Mouse (Mus musculus) hindbrain, embryonic 15.5 days (tissue): ENCODE data around the gene Tectb. TPM values are rescaled to one million over a fixed set of nuclear protein-coding genes. Genes with fewer than 3 reads are reported as not detected.

Experiments
- ATAC-seq: fragments of 200-750 bp; cut with Nextera tagmentation; 2 replicates; pipeline ENCODE4 v1.8.0; 2017; ENCODE audit warnings: low read depth, moderate number of reproducible peaks, moderate TSS enrichment; ENCODE audit not compliant: low FRiP score
- H3K27ac ChIP-seq: fragments of 300-500 bp; sonication (generic); replicated peaks from 2 replicates; pipeline ENCODE4 v1.5.1; 2015; ENCODE audit warnings: mild to moderate bottlenecking, inconsistent platforms
- H3K27me3 ChIP-seq: fragments of 300-500 bp; sonication (generic); 2 replicates; pipeline ENCODE4 v1.6.1; 2015; ENCODE audit warnings: control low read depth, inconsistent platforms
- H3K36me3 ChIP-seq: fragments of 300-500 bp; sonication (generic); 2 replicates; pipeline ENCODE4 v1.6.1; 2015; ENCODE audit warnings: control low read depth, inconsistent platforms
- H3K4me1 ChIP-seq: fragments of 300-500 bp; sonication (generic); replicated peaks from 2 replicates; pipeline ENCODE4 v1.6.1; 2015; ENCODE audit warnings: control low read depth, inconsistent platforms
- H3K4me2 ChIP-seq: fragments of 300-500 bp; sonication (generic); 2 replicates; pipeline ENCODE4 v1.6.1; 2015; ENCODE audit warnings: moderate library complexity, mild to moderate bottlenecking, inconsistent platforms
- H3K4me3 ChIP-seq: fragments of 300-500 bp; sonication (generic); 2 replicates; pipeline ENCODE4 v1.5.1; 2015; ENCODE audit warnings: mild to moderate bottlenecking, inconsistent platforms
- H3K9ac ChIP-seq: fragments of 300-500 bp; sonication (generic); 2 replicates; pipeline ENCODE4 v1.6.1; 2015; ENCODE audit warnings: inconsistent platforms
- H3K9me3 ChIP-seq: fragments of 300-500 bp; sonication (generic); 2 replicates; pipeline ENCODE4 v1.6.1; 2016; ENCODE audit warnings: control low read depth, inconsistent platforms
- WGBS: fragments of 180-500 bp; shearing (Covaris S2); methylation state at CpG from one replicate; pipeline ENCODE4 v1.1.7; 2015; 5-methylcytosine and 5-hydroxymethylcytosine counted together
- polyA plus RNA-seq: library from polyadenylated mRNA; unstranded; fragments of >200 nt; fragmentation: Nextera tagmentation; extraction: Ambion mirVana; gene quantifications from 2 replicates; pipeline ENCODE4 v1.2.1, GENCODE M21; 2015

The Tectb gene
- polyA plus RNA-seq, 1 experiment from 2014 or later = 0.06 TPM

GRCm38 (mm10) chr19:55193717-55194394 is 13.3 kb downstream of the Tectb start:
- Histone ChIP-seq H3K27me3 (no peaks in the 10 kb centered on the region), H3K9me3 (no peaks in the 10 kb centered on the region), H3K4me1 (no peaks in the 10 kb centered on the region), H3K9ac (no peak overlapping the region), H3K4me3 (no peak overlapping the region), H3K36me3 (no peaks in the 10 kb centered on the region), H3K4me2 (no peak overlapping the region), H3K27ac (no peak overlapping the region)
- no peak for ATAC-seq
- WGBS = 64% methylated on average over 11 of the region's 11 CpGs

DNA sequence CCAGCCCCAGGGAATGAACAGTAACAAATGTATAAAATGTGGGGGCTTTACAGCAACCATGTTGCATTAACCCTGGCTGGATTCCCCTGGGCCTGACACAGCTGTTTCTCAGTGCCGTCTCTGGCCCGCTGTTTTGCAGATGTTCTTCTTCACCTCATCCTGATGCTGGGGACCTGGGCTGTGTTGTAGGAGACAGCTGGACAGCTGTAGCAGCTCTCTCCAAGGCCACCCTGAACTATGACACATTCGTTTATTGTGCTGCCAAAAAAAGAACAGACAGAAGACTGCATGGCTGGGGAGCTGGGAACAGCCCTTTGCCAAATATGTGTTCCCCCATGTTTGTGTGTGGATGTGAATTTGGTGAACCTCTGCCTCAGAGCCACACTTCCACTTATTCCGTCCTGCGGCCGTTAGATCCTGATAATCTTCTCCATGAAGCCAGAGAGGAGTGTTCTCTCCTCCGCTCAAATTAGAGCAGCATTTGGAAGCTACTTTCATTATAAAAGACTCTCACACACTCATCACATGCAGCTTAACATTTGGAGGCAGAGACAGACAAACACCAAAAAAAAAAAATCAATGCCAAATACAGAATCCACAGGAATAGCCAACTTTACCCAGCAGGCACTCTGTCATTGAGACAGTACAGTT is 14.1 kb downstream of the Tectb start:
- H3K27ac ChIP-seq = no peak overlapping the region
- no peaks in the 10 kb centered on the region for H3K36me3 ChIP-seq
- no peaks in the 10 kb centered on the region for H3K4me1 ChIP-seq
- no peak overlapping the region for H3K4me3 ChIP-seq
- 83% methylated on average over 7 of the region's 7 CpGs for WGBS
- no peaks in the 10 kb centered on the region for H3K27me3 ChIP-seq
- no peak for ATAC-seq
- no peak overlapping the region for H3K4me2 ChIP-seq
- no peak overlapping the region for H3K9ac ChIP-seq
- H3K9me3 ChIP-seq = no peaks in the 10 kb centered on the region

- Histone ChIP-seq H3K27me3 (no peaks in the 10 kb centered on the region), H3K9me3 (no peaks in the 10 kb centered on the region), H3K4me1 (no peaks in the 10 kb centered on the region), H3K4me2 (no peak overlapping the region), H3K9ac (no peak overlapping the region), H3K4me3 (no peak overlapping the region), H3K27ac (no peak overlapping the region), H3K36me3 (no peaks in the 10 kb centered on the region)
- 94% methylated on average over 3 of the region's 3 CpGs for WGBS
- ATAC-seq = no peak
These were observed 15.0 kb downstream of the Tectb start for GRCm38 (mm10) chr19:55195574-55195973.

DNA sequence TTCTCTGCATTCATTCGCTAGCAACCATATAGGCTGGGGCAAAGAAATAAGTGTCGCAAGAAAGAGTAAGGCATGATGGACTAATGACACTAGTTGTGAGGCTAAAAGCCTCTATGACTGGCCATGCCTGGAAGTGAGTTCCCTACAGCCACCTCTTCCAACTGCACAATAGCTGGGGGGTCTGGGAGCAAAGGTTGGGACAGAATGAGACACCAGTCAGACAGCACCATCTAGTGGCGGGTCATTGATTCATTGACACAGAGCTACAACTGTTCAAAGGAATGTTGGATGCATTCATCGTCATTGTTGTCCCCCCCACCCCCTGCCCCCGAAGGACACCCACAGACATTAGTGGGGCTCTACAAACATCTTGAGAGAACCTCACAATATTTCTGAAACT is 17.8 kb downstream of the Tectb start:
- H3K9me3 ChIP-seq = no peaks in the 10 kb centered on the region
- H3K4me3 ChIP-seq = no peak overlapping the region
- peak; percentile 45; the same call in 1 of the 2 replicates for ATAC-seq
- H3K27ac ChIP-seq = no peak overlapping the region
- 31% methylated on average over 5 of the region's 5 CpGs for WGBS
- H3K4me2 ChIP-seq = no peak overlapping the region
- no peaks in the 10 kb centered on the region for H3K36me3 ChIP-seq
- no peak overlapping the region for H3K9ac ChIP-seq
- no peaks in the 10 kb centered on the region for H3K4me1 ChIP-seq
- H3K27me3 ChIP-seq = no peaks in the 10 kb centered on the region

GRCm38 (mm10) chr19:55206482-55207138 is 26.1 kb downstream of the Tectb start:
- H3K9me3 ChIP-seq = no peaks in the 10 kb centered on the region
- no peaks in the 10 kb centered on the region for H3K4me1 ChIP-seq
- H3K27ac ChIP-seq = no peak overlapping the region
- H3K27me3 ChIP-seq = no peaks in the 10 kb centered on the region
- no peaks in the 10 kb centered on the region for H3K36me3 ChIP-seq
- peak; percentile 45; the same call in 1 of the 2 replicates for ATAC-seq
- no peak overlapping the region for H3K9ac ChIP-seq
- peak overlapping the region; percentile 17; the same call in 1 of the 2 replicates for H3K4me2 ChIP-seq
- H3K4me3 ChIP-seq = no peak overlapping the region
- whole genome bisulfite sequencing = 38% methylated on average over 8 of the region's 8 CpGs

DNA sequence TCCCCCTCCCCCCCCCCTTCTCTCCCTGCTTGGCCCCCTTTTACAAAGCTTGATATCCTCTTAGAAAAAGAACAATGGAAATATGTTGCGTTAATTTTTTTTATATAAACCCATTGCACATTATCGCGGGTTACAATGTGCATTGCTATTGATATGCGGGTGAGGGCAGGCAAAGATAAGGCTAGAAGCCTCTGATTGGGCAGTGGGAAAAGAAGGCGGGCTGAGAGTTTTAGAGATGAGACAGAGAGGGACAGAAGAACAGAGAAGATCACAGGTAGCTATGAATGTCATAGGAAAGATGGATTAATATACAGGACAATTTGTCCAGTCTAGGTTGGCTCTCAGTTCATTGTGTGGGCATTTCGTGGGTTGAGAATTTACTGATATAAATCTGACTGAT is 26.7 kb downstream of the Tectb start:
- no peak for ATAC-seq
- WGBS = 58% methylated on average over 6 of the region's 6 CpGs
- Histone ChIP-seq H3K9me3 (no peaks in the 10 kb centered on the region), H3K4me2 (peak overlapping the region; percentile 17; the same call in 1 of the 2 replicates), H3K27me3 (no peaks in the 10 kb centered on the region), H3K4me3 (no peak overlapping the region), H3K9ac (no peak overlapping the region), H3K27ac (no peak overlapping the region), H3K4me1 (no peaks in the 10 kb centered on the region), H3K36me3 (no peaks in the 10 kb centered on the region)

DNA sequence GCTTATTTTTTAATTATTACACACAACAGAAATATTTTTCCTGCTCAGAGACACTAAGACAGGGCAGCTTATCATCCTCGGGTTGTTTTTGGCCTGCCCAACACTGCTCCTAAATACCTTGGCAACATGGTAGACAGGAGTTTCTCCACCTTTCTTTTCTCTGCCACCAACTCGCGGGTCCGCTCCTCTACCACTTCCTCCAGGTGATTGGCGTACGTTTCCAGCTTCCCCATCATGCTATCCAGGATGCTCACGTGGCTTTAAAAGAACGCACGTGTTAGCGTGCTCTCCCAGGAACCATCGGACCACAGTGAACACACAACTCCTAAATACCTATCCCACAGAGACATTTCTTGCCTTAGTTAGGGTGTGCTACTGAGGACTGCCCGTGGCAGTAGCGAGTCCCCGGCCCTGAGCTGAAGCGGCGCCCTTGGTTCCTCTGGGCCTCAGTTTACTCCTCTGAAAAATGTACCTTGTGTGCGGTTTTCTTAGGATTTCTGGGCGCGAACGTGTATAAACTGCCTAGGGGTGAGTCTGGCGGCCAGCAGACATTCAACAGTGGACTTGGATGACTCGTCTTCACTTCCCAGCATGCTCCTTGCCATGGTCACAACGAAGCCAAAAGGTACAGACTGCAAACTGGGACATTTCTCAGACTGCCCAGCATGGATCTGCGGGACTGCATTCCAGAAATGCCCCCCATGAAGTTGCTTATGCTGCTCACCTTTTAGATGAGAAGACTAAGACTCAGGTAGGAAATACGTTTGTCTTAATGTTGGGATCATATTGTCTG is 27.4 kb downstream of the Tectb start:
- no peak overlapping the region for H3K27ac ChIP-seq
- no peak overlapping the region for H3K4me2 ChIP-seq
- 70% methylated on average over 25 of the region's 25 CpGs for WGBS
- no peak for ATAC-seq
- H3K9ac ChIP-seq = no peak overlapping the region
- no peaks in the 10 kb centered on the region for H3K36me3 ChIP-seq
- H3K4me1 ChIP-seq = no peaks in the 10 kb centered on the region
- H3K4me3 ChIP-seq = no peak overlapping the region
- no peaks in the 10 kb centered on the region for H3K27me3 ChIP-seq
- H3K9me3 ChIP-seq = no peaks in the 10 kb centered on the region

DNA sequence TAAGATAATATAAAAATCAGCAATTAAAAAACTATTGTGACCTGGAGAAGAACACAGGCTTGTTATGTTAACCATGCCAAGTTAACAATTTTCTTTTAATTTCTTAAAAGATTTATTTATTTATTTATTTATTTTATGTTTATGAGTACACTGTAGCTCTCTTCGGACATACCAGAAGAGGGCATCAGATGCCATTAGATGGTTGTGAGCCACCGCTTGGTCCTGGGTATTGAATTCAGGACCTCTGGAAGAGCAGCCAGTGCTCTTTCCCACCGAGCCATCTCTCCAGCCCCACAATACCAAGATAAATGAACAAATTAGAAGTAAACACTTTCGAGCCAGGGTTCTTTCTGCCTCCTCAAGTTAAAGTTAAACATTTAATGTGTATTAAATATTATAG is 28.1 kb downstream of the Tectb start:
- Histone ChIP-seq H3K9ac (no peak overlapping the region), H3K27ac (no peak overlapping the region), H3K4me2 (no peak overlapping the region), H3K9me3 (no peaks in the 10 kb centered on the region), H3K27me3 (no peaks in the 10 kb centered on the region), H3K4me1 (no peaks in the 10 kb centered on the region), H3K4me3 (no peak overlapping the region), H3K36me3 (no peaks in the 10 kb centered on the region)
- no peak for ATAC-seq
- 79% methylated on average over 4 of the region's 4 CpGs for WGBS

GRCm38 (mm10) chr19:55209084-55209483 is 28.6 kb downstream of the Tectb start:
- H3K36me3 ChIP-seq = no peaks in the 10 kb centered on the region
- no peak overlapping the region for H3K4me3 ChIP-seq
- H3K27ac ChIP-seq = no peak overlapping the region
- 91% methylated on average over 3 of the region's 3 CpGs for WGBS
- H3K4me1 ChIP-seq = no peaks in the 10 kb centered on the region
- no peak overlapping the region for H3K9ac ChIP-seq
- no peaks in the 10 kb centered on the region for H3K9me3 ChIP-seq
- no peak overlapping the region for H3K4me2 ChIP-seq
- no peak for ATAC-seq
- no peaks in the 10 kb centered on the region for H3K27me3 ChIP-seq

DNA sequence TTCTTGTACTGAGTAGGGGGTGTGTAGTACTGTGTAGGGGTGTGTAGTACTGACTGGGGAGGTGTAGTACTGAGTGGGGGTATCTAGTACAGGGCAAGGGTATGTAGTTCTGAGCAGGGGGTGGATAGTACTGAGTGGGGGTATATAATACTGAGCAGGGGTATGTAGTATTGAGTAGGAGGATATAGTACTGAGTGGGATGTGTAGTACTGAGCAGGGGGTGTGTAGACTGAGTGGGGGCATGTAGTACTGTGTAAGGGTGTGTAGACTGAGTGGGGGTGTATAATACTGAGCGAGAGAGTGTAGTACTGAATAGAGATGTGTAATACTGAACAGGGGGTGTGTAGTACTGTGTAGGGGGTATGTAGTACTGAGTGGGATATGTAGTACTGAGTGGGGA is 31.2 kb downstream of the Tectb start:
- H3K4me1 ChIP-seq = no peaks in the 10 kb centered on the region
- WGBS = 90% methylated on average over 1 of the region's 1 CpGs
- no peak overlapping the region for H3K27ac ChIP-seq
- H3K27me3 ChIP-seq = no peaks in the 10 kb centered on the region
- no peak overlapping the region for H3K4me3 ChIP-seq
- H3K9ac ChIP-seq = no peak overlapping the region
- no peaks in the 10 kb centered on the region for H3K36me3 ChIP-seq
- H3K4me2 ChIP-seq = no peak overlapping the region
- no peaks in the 10 kb centered on the region for H3K9me3 ChIP-seq
- 0 out of 2 replicates have a peak, but pooled peaks have one; percentile 38 for ATAC-seq

DNA sequence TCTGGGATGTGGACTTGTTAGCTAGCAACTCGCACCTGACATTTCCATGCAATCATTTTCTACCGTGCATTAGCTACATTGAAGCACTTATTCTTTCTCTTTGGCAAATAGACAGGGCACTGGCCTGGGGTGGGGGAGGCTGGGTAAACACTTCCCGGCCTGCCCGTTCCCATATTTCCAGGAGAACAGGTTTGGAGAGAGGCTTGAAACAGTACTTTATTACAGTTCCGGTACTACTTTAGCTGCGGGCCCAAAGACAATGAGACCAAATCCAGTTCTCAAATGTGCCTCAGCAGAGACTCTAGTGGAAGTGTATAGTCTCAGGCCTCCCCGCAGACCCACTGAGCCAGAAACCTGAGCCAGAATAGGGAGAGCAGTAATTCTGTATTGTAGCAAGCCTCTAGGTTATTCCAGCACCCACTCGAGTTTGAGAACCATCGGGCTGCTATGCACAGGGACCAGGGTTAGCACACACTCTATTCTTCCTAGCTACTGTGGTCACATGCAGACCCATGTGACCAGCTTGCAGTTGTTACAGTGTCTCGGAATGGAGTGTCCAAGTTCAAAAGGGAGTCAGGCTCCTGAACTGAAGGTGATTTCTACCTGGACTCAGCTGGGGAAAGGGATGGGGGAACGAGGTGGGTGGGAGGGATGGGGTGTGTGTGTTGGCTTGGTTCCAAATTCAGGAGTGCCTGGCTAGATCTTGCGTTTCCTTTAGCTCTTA is 33.2 kb downstream of the Tectb start:
- Histone ChIP-seq H3K9me3 (no peaks in the 10 kb centered on the region), H3K27ac (no peak overlapping the region), H3K9ac (no peak overlapping the region), H3K27me3 (no peaks in the 10 kb centered on the region), H3K4me3 (no peak overlapping the region), H3K36me3 (no peaks in the 10 kb centered on the region), H3K4me1 (peaks cover 3% of the 10 kb centered on the region; the same call in 1 of the 2 replicates), H3K4me2 (no peak overlapping the region)
- WGBS = 86% methylated on average over 12 of the region's 12 CpGs
- ATAC-seq = no peak
